Mouse (Mus musculus): ENCODE measurements at regions not wholly inside any gene's neighbourhood (a gene's known extent, or its start where the extent isn't known, plus 50 kb on each side); places are given as distances from the start of the nearest gene placed in this dataset.

- DNase-seq (ENCODE audit: extremely low read depth) = no peak
- no peak for TF ChIP-seq POLR2A (IDR thresholded peaks at IDR 0.05; ENCODE audit: low read depth, low read length)
- no peak for TF ChIP-seq IRF4 (IDR thresholded peaks at IDR 0.05; ENCODE audit: low read depth, low read length)
- no peaks in the 10 kb centered on the region for H3K79me2 ChIP-seq (replicated peaks; ENCODE audit: control insufficient read depth, extremely low read depth, insufficient read depth, poor library complexity, severe bottlenecking)
- H3K4me2 ChIP-seq (ENCODE audit: insufficient read depth, low read depth, poor library complexity, severe bottlenecking) = no peak overlapping the region
- no peaks in the 10 kb centered on the region for H3K9me3 ChIP-seq (replicated peaks; ENCODE audit: low read length)
- H3K4me1 ChIP-seq (ENCODE audit: control insufficient read depth in 1 of 2, insufficient read depth in 2 of 2) = no peaks in the 10 kb centered on the region
- peaks cover 2% of the 10 kb centered on the region for H3K27me3 ChIP-seq (replicated peaks)
- no peaks in the 10 kb centered on the region for H3K36me3 ChIP-seq (replicated peaks in 1 of 2; ENCODE audit: control insufficient read depth in 1 of 2, insufficient read depth in 1 of 2, low read length in 1 of 2)
- H3K4me3 ChIP-seq (replicated peaks in 1 of 3; ENCODE audit: low read depth in 2 of 3, low read length in 2 of 3, poor library complexity in 1 of 3) = no peak overlapping the region
- in situ Hi-C loops (cut with MboI; ENCODE audit: low pct_ligation_motif_present, low pct_unique_long_range_greater_than_20kb, low sequenced_read_pairs) = no loop called here
- dilution Hi-C loops (cut with MboI; ENCODE audit: extremely low pct_ligation_motif_present, extremely low pct_unique_long_range_greater_than_20kb, low sequenced_read_pairs) = no loop called here
- H3K9ac ChIP-seq (ENCODE audit: insufficient read depth, low read depth) = no peak overlapping the region
- H3K27ac ChIP-seq (ENCODE audit: insufficient read depth, low read depth) = no peak overlapping the region
Measured at GRCm38 (mm10) chr8:90669396-90669795, 147.8 kb downstream of the Gm19935 start.

GRCm38 (mm10) chr8:90659066-90659465 lies 158.1 kb downstream of the Gm19935 start:
- Histone ChIP-seq H3K27me3 (replicated peaks) (no peaks in the 10 kb centered on the region), H3K9me3 (replicated peaks; ENCODE audit: low read length) (peaks cover 11% of the 10 kb centered on the region), H3K4me2 (ENCODE audit: insufficient read depth, low read depth, poor library complexity, severe bottlenecking) (no peak overlapping the region), H3K9ac (ENCODE audit: insufficient read depth, low read depth) (no peak overlapping the region), H3K79me2 (replicated peaks; ENCODE audit: control insufficient read depth, extremely low read depth, insufficient read depth, poor library complexity, severe bottlenecking) (no peaks in the 10 kb centered on the region), H3K4me1 (ENCODE audit: control insufficient read depth in 1 of 2, insufficient read depth in 2 of 2) (no peaks in the 10 kb centered on the region), H3K36me3 (replicated peaks in 1 of 2; ENCODE audit: control insufficient read depth in 1 of 2, insufficient read depth in 1 of 2, low read length in 1 of 2) (no peaks in the 10 kb centered on the region), H3K27ac (ENCODE audit: insufficient read depth, low read depth) (no peak overlapping the region), H3K4me3 (replicated peaks in 1 of 3; ENCODE audit: low read depth in 2 of 3, low read length in 2 of 3, poor library complexity in 1 of 3) (no peak overlapping the region)
- in situ Hi-C loops (cut with MboI; ENCODE audit: low pct_ligation_motif_present, low pct_unique_long_range_greater_than_20kb, low sequenced_read_pairs) = no loop called here
- no peak for TF ChIP-seq PAX5 (IDR thresholded peaks at IDR 0.05; ENCODE audit: low read length)
- TF ChIP-seq MEF2A (IDR thresholded peaks at IDR 0.05; ENCODE audit: borderline replicate concordance, low read depth, low read length) = no peak
- TF ChIP-seq HCFC1 (IDR thresholded peaks at IDR 0.05; ENCODE audit: low read depth, low read length) = no peak
- TF ChIP-seq JUN (IDR thresholded peaks at IDR 0.05; ENCODE audit: insufficient read depth, low read depth, low read length) = no peak
- TF ChIP-seq GABPA (IDR thresholded peaks at IDR 0.05; ENCODE audit: insufficient replicate concordance, low read depth, low read length) = no peak
- no peak for TF ChIP-seq NRF1 (IDR thresholded peaks at IDR 0.05; ENCODE audit: low read depth, low read length)
- no peak for TF ChIP-seq USF1 (IDR thresholded peaks at IDR 0.05; ENCODE audit: low read depth, low read length)
- no peak for TF ChIP-seq EP300 (IDR thresholded peaks at IDR 0.05; ENCODE audit: low read length)
- no peak for TF ChIP-seq ETS1 (conservative IDR thresholded peaks at IDR 0.05; ENCODE audit: low read depth, low read length)
- TF ChIP-seq IRF4 (IDR thresholded peaks at IDR 0.05; ENCODE audit: low read depth, low read length) = no peak
- no peak for TF ChIP-seq ELF1 (IDR thresholded peaks at IDR 0.05; ENCODE audit: low read depth, low read length)
- TF ChIP-seq TCF12 (IDR thresholded peaks at IDR 0.05; ENCODE audit: low read depth, low read length) = no peak
- TF ChIP-seq MXI1 (IDR thresholded peaks at IDR 0.05; ENCODE audit: low read depth, low read length) = no peak
- TF ChIP-seq CHD2 (IDR thresholded peaks at IDR 0.05; ENCODE audit: low read length) = no peak
- no peak for TF ChIP-seq NELFE (IDR thresholded peaks at IDR 0.05; ENCODE audit: low read depth, low read length)
- TF ChIP-seq RCOR1 (conservative IDR thresholded peaks at IDR 0.05; ENCODE audit: low read depth, low read length) = no peak
- TF ChIP-seq RAD21 (IDR thresholded peaks at IDR 0.05; ENCODE audit: low read depth, low read length) = no peak
- no peak for DNase-seq (ENCODE audit: extremely low read depth)
- dilution Hi-C loops (cut with MboI; ENCODE audit: extremely low pct_ligation_motif_present, extremely low pct_unique_long_range_greater_than_20kb, low sequenced_read_pairs) = no loop called here

Measured in CH12.LX (cell line).